In the genomic region with DNA sequence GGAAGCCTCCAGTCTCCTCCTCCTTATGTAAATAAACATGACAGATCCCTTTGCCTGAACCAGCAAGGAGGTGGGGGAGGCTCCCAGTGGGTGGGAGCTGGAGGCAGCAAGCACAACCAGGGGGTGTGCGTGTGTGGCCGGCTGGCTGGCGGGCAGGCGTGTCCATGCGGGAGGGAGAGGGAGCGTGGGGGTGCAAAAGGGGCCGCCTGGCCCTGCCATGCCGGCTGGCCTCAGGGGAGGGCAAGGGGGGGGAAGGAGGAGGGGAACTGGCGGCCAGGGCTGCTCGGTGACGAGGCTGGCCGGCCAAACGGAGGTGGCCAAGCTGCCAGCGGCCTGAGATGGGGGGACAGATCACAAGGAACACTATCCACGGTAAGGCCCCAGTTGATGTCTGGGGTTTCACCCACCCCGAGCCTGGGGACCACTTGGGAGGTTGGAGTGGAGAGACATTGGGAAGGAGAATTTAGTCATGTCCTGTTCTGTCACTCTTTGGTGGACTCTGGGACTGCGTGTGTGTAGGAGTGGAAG, we compare ENCODE assay signal across 8 mouse cellular contexts. TPM values are rescaled to one million over a fixed set of nuclear protein-coding genes. Genes with fewer than 3 reads are reported as not detected.
DNase-seq lines count a peak whose midpoint lies in the region; ATAC-seq and TF ChIP-seq lines count a peak whose summit lies in the region.

No protein-coding gene starts in this region.

- H3K4me3 ChIP-seq in gastrocnemius, adult 2 months: peak overlapping the region; percentile 79
- peak overlapping the region; percentile 10; the same call in 1 of the 2 replicates for H3K4me3 ChIP-seq in hindbrain, embryonic 13.5 days

- DNase-seq in ZHBTc4 (ENCODE audit: low read depth, low spot score): peak; percentile 59
- DNase-seq in cerebellum, postnatal 36 days: peak; percentile 75 to 79
- DNase-seq in gastrocnemius, adult 2 months: peak; percentile 94
- DNase-seq in left cerebral cortex, adult 9 months (ENCODE audit: low spot score in 2 of 2): peak; percentile 38 to 66
- DNase-seq in lung, postnatal 25 days (ENCODE audit: low spot score): peak; percentile 39
- DNase-seq in right cerebral cortex, postnatal 10 days (ENCODE audit: low spot score in 2 of 2): peak; percentile 73 to 76
- no peak for DNase-seq in thymus, postnatal 10 days (ENCODE audit: low spot score in 2 of 2)

- 9% methylated on average over 17 of the region's 17 CpGs for WGBS in hindbrain, embryonic 13.5 days

- TF ChIP-seq CTCF in gastrocnemius, adult 2 months (IDR thresholded peaks at IDR 0.05): no peak

- peak; percentile 43; the same call in 1 of the 2 replicates for ATAC-seq in hindbrain, embryonic 13.5 days (ENCODE audit: low FRiP score)

- H3K27me3 ChIP-seq in hindbrain, embryonic 13.5 days: 0 out of 2 replicates have a peak, but pooled peaks cover 13% of the 10 kb centered on the region

- intact Hi-C loops in gastrocnemius, adult 2 months (cut with DNase I): no loop called here

- H3K9me3 ChIP-seq in hindbrain, embryonic 13.5 days: no peaks in the 10 kb centered on the region

- peak overlapping the region; percentile 98 for H3K27ac ChIP-seq in gastrocnemius, adult 2 months
- H3K27ac ChIP-seq in hindbrain, embryonic 13.5 days: peak overlapping the region; percentile 15; the same call in 1 of the 2 replicates

- H3K4me2 ChIP-seq in hindbrain, embryonic 13.5 days: peak overlapping the region; percentile 43

- peak overlapping the region; percentile 44 for H3K9ac ChIP-seq in hindbrain, embryonic 13.5 days

- peaks cover 18% of the 10 kb centered on the region for H3K4me1 ChIP-seq in hindbrain, embryonic 13.5 days (replicated peaks)

- H3K36me3 ChIP-seq in hindbrain, embryonic 13.5 days: no peaks in the 10 kb centered on the region

RNA-seq across cellular contexts. Expression of a gene that starts 50.2 kb away (rescaled TPM):
- total RNA-seq in gastrocnemius, adult 2 months (2021): 100 to 1,000 TPM; 124 to 133 TPM
- 6.8 and 7.2 TPM in 2 replicates for polyA plus RNA-seq in hindbrain, embryonic 13.5 days (2015; fragmentation: Nextera tagmentation; extraction: Ambion mirVana)

Comparison
In these comparisons a context has a peak if more than half of its experiments do, and no peak if none do; other contexts are left out.
1. DNase-seq: peak in ZHBTc4 (single experiment), cerebellum, postnatal 36 days (2 of 2), gastrocnemius, adult 2 months (single experiment), left cerebral cortex, adult 9 months (2 of 2), lung, postnatal 25 days (single experiment) and right cerebral cortex, postnatal 10 days (2 of 2); none in thymus, postnatal 10 days (0 of 2).